Mouse (Mus musculus) brown adipose tissue, adult 24 weeks (tissue): Measurements from ENCODE around the gene Fzd5. TPM values are rescaled to one million over a fixed set of nuclear protein-coding genes. Genes with fewer than 3 reads are reported as not detected.
A peak's percentile ranks its signal among the peaks of the same experiment; 100 is the strongest.

ENCODE experiments used
- H3K27ac ChIP-seq: fragments of 200-500 bp; replicated peaks from 2 replicates; pipeline ENCODE4 v1.5.1; 2012; ENCODE audit warnings: low read depth, mild to moderate bottlenecking, low read length
- H3K4me1 ChIP-seq: fragments of 200-500 bp; 2 replicates; pipeline ENCODE4 v1.6.1; 2012; ENCODE audit warnings: low read length, mixed read lengths; ENCODE audit not compliant: control insufficient read depth, insufficient read depth, insufficient read length
- H3K4me3 ChIP-seq: fragments of 200-500 bp; 2 replicates; pipeline ENCODE4 v1.5.1; 2012; ENCODE audit warnings: low read depth, mild to moderate bottlenecking, low read length, moderate library complexity; ENCODE audit not compliant: insufficient read depth
- polyA plus RNA-seq: library from polyadenylated mRNA; stranded (reverse); fragments of >200 nt; gene quantifications from 2 replicates; pipeline ENCODE4 v1.2.4, GENCODE M21; 2012; ENCODE audit not compliant: missing spikeins, insufficient read depth, insufficient read length

Fzd5 gene
- polyA plus RNA-seq, 1 experiment = 0.75 TPM

GRCm38 (mm10) chr1:64716589-64717304, 20.8 kb downstream of the Fzd5 start:
- no peaks in the 10 kb centered on the region for H3K4me1 ChIP-seq
- H3K27ac ChIP-seq = no peak overlapping the region
- H3K4me3 ChIP-seq = no peak overlapping the region

GRCm38 (mm10) chr1:64715458-64715857, 22.1 kb downstream of the Fzd5 start:
- Histone ChIP-seq H3K4me1 (no peaks in the 10 kb centered on the region), H3K27ac (no peak overlapping the region), H3K4me3 (no peak overlapping the region)

GRCm38 (mm10) chr1:64712006-64712760, 25.4 kb downstream of the Fzd5 start:
- H3K4me1 ChIP-seq = no peaks in the 10 kb centered on the region
- no peak overlapping the region for H3K4me3 ChIP-seq
- H3K27ac ChIP-seq = no peak overlapping the region

GRCm38 (mm10) chr1:64709891-64710290, 27.7 kb downstream of the Fzd5 start:
- no peak overlapping the region for H3K27ac ChIP-seq
- H3K4me3 ChIP-seq = no peak overlapping the region
- H3K4me1 ChIP-seq = no peaks in the 10 kb centered on the region

GRCm38 (mm10) chr1:64706610-64707009, 30.9 kb downstream of the Fzd5 start:
- Histone ChIP-seq H3K4me3 (no peak overlapping the region), H3K4me1 (no peaks in the 10 kb centered on the region), H3K27ac (no peak overlapping the region)

GRCm38 (mm10) chr1:64705230-64705629, 32.3 kb downstream of the Fzd5 start:
- H3K4me1 ChIP-seq = no peaks in the 10 kb centered on the region
- H3K4me3 ChIP-seq = no peak overlapping the region
- no peak overlapping the region for H3K27ac ChIP-seq

- Histone ChIP-seq H3K4me3 (no peak overlapping the region), H3K27ac (no peak overlapping the region)
Observed at GRCm38 (mm10) chr1:64701780-64702179, 35.8 kb downstream of the Fzd5 start.

GRCm38 (mm10) chr1:64695156-64695555, 42.4 kb downstream of the Fzd5 start:
- no peak overlapping the region for H3K4me3 ChIP-seq
- H3K27ac ChIP-seq = no peak overlapping the region
- H3K4me1 ChIP-seq = peaks cover 4% of the 10 kb centered on the region; the same call in 1 of the 2 replicates

More at GRCm38 (mm10) chr1:64701780-64702179, 35.8 kb downstream of the Fzd5 start:
- no peaks in the 10 kb centered on the region for H3K4me1 ChIP-seq

GRCm38 (mm10) chr1:64691581-64691980, 46.0 kb downstream of the Fzd5 start:
- peak overlapping the region; percentile 71 for H3K27ac ChIP-seq

GRCm38 (mm10) chr1:64691121-64691551, 46.4 kb downstream of the Fzd5 start:
- peak overlapping the region; percentile 71 for H3K27ac ChIP-seq
- H3K4me1 ChIP-seq = peaks cover 4% of the 10 kb centered on the region; the same call in 1 of the 2 replicates
- H3K4me3 ChIP-seq = peak overlapping the region; percentile 90

More at GRCm38 (mm10) chr1:64691581-64691980, 46.0 kb downstream of the Fzd5 start:
- peaks cover 4% of the 10 kb centered on the region; the same call in 1 of the 2 replicates for H3K4me1 ChIP-seq
- H3K4me3 ChIP-seq = peak overlapping the region; percentile 90

- H3K27ac ChIP-seq = peak within 1 kb of the TSS; percentile 71
- H3K4me1 ChIP-seq = peaks cover 4% of the 10 kb centered on the region; the same call in 1 of the 2 replicates
- peak within 1 kb of the TSS; percentile 90 for H3K4me3 ChIP-seq
Observed at GRCm38 (mm10) chr1:64690213-64691013, 47.1 kb downstream of the Fzd5 start, which contains the start of gene Ccnyl1. Ccnyl1 (plus strand) TSS chr1:64690455.

- peak overlapping the region; percentile 57 for H3K4me3 ChIP-seq
- no peak overlapping the region for H3K27ac ChIP-seq
- peaks cover 4% of the 10 kb centered on the region; the same call in 1 of the 2 replicates for H3K4me1 ChIP-seq
Observed at GRCm38 (mm10) chr1:64689561-64690212, 47.9 kb downstream of the Fzd5 start.

GRCm38 (mm10) chr1:64688046-64688445, 49.5 kb downstream of the Fzd5 start:
- no peak overlapping the region for H3K27ac ChIP-seq
- no peak overlapping the region for H3K4me3 ChIP-seq
- 0 out of 2 replicates have a peak, but pooled peaks cover 3% of the 10 kb centered on the region for H3K4me1 ChIP-seq

GRCm38 (mm10) chr1:64684440-64684839, 53.1 kb downstream of the Fzd5 start:
- Histone ChIP-seq H3K27ac (no peak overlapping the region), H3K4me1 (no peaks in the 10 kb centered on the region), H3K4me3 (no peak overlapping the region)
